Comparison of ENCODE assay signal across 13 mouse cellular contexts in genomic region chr12:31712233-31712632, GRCm38 (mm10). TPM values are rescaled to one million over a fixed set of nuclear protein-coding genes. Genes with fewer than 3 reads are reported as not detected.
DNase-seq lines count a peak whose midpoint lies in the region; ATAC-seq lines count a peak whose summit lies in the region.
"Had no signal": no experiment of that assay in that cellular context is flagged by ENCODE, and none has a peak within 500 bp of the region (broad histone marks: within the 10 kb centered on the region; RNA-seq: fewer than 3 reads in every experiment).

No protein-coding gene starts in this region.

- ATAC-seq in heart, embryonic 14.5 days (ENCODE audit: insufficient number of reproducible peaks, insufficient read depth, low FRiP score, low read depth), result no peak
- ATAC-seq in forebrain, embryonic 14.5 days, result peak; percentile 60
- peak; percentile 77 for ATAC-seq in midbrain, embryonic 13.5 days
- ATAC-seq in kidney, embryonic 15.5 days (replicated peaks; ENCODE audit: low FRiP score), result no peak

- peak overlapping the region; percentile 63 for H3K4me2 ChIP-seq in heart, embryonic 14.5 days (ENCODE audit: low read length)
- peak overlapping the region; percentile 43 for H3K4me2 ChIP-seq in forebrain, embryonic 14.5 days (ENCODE audit: low read length)
- H3K4me2 ChIP-seq in midbrain, embryonic 13.5 days (replicated peaks), result peak overlapping the region; percentile 48
- H3K4me2 ChIP-seq in kidney, embryonic 15.5 days, result no peak overlapping the region

- peaks cover 13% of the 10 kb centered on the region for H3K36me3 ChIP-seq in heart, embryonic 14.5 days (ENCODE audit: control insufficient read depth, insufficient read depth, low read length)
- no peaks in the 10 kb centered on the region for H3K36me3 ChIP-seq in forebrain, embryonic 14.5 days (ENCODE audit: control insufficient read depth, insufficient read depth, low read length)
- no peaks in the 10 kb centered on the region for H3K36me3 ChIP-seq in midbrain, embryonic 13.5 days
- no peaks in the 10 kb centered on the region for H3K36me3 ChIP-seq in kidney, embryonic 15.5 days

- peak overlapping the region; percentile 8 to 51; a peak in 3 of 4 replicates for H3K27ac ChIP-seq in heart, embryonic 14.5 days (replicated peaks in 1 of 2; ENCODE audit: control insufficient read depth in 1 of 2, insufficient read depth in 1 of 2, low read depth in 2 of 2, low read length in 2 of 2)
- H3K27ac ChIP-seq in forebrain, embryonic 14.5 days (ENCODE audit: low read depth, low read length), result peak overlapping the region; percentile 1; the same call in 1 of the 2 replicates
- H3K27ac ChIP-seq in midbrain, embryonic 13.5 days, result peak overlapping the region; percentile 67
- H3K27ac ChIP-seq in kidney, embryonic 15.5 days, result no peak overlapping the region
- H3K27ac ChIP-seq: liver, embryonic 14.5 days had no signal

- WGBS in heart, embryonic 14.5 days, result 23% methylated on average over 5 of the region's 5 CpGs
- WGBS in forebrain, embryonic 14.5 days, result 55% methylated on average over 5 of the region's 5 CpGs
- 25% methylated on average over 5 of the region's 5 CpGs for WGBS in midbrain, embryonic 13.5 days
- WGBS in kidney, embryonic 15.5 days, result 61% methylated on average over 5 of the region's 5 CpGs

- H3K27me3 ChIP-seq in heart, embryonic 14.5 days (ENCODE audit: control insufficient read depth, insufficient read depth, low read length), result no peaks in the 10 kb centered on the region
- no peaks in the 10 kb centered on the region for H3K27me3 ChIP-seq in forebrain, embryonic 14.5 days (replicated peaks; ENCODE audit: control insufficient read depth, insufficient read depth, low read length)
- no peaks in the 10 kb centered on the region for H3K27me3 ChIP-seq in midbrain, embryonic 13.5 days
- H3K27me3 ChIP-seq in kidney, embryonic 15.5 days, result no peaks in the 10 kb centered on the region

- H3K4me1 ChIP-seq in heart, embryonic 14.5 days (ENCODE audit: control insufficient read depth in 2 of 2, insufficient read depth in 2 of 2, low read length in 2 of 2), result no peaks in the 10 kb centered on the region; a peak in 1 of 4 replicates
- no peaks in the 10 kb centered on the region; the same call in 1 of the 2 replicates for H3K4me1 ChIP-seq in forebrain, embryonic 14.5 days (ENCODE audit: control insufficient read depth, insufficient read depth, low read length)
- H3K4me1 ChIP-seq in midbrain, embryonic 13.5 days (replicated peaks), result peaks cover 15% of the 10 kb centered on the region
- H3K4me1 ChIP-seq in kidney, embryonic 15.5 days, result 0 out of 2 replicates have a peak, but pooled peaks cover 4% of the 10 kb centered on the region

- DNase-seq in cerebellum, adult 18-20 months, result peak; percentile 31 to 50
- no peak for DNase-seq in cerebellum, postnatal 4 days (ENCODE audit: low spot score in 2 of 2)
- no peak for DNase-seq in heart, postnatal 10 days
- DNase-seq in forebrain, embryonic 14.5 days (ENCODE audit: low spot score), result peak; percentile 69
- DNase-seq in liver, result no peak
- DNase-seq: adrenal gland, adult 2 months; kidney, adult 11 months had no signal

- H3K9me3 ChIP-seq in heart, embryonic 14.5 days (ENCODE audit: control insufficient read depth, low read length), result no peaks in the 10 kb centered on the region
- no peaks in the 10 kb centered on the region for H3K9me3 ChIP-seq in forebrain, embryonic 14.5 days (replicated peaks; ENCODE audit: control insufficient read depth, low read length)
- H3K9me3 ChIP-seq in midbrain, embryonic 13.5 days, result no peaks in the 10 kb centered on the region
- H3K9me3 ChIP-seq in kidney, embryonic 15.5 days (replicated peaks), result no peaks in the 10 kb centered on the region

- peak overlapping the region; percentile 78 for H3K9ac ChIP-seq in heart, embryonic 14.5 days (ENCODE audit: low read length)
- peak overlapping the region; percentile 32; the same call in 1 of the 2 replicates for H3K9ac ChIP-seq in forebrain, embryonic 14.5 days (ENCODE audit: low read length)
- H3K9ac ChIP-seq in midbrain, embryonic 13.5 days (replicated peaks), result peak overlapping the region; percentile 65
- no peak overlapping the region for H3K9ac ChIP-seq in kidney, embryonic 15.5 days
- H3K9ac ChIP-seq: liver, embryonic 14.5 days had no signal

- intact Hi-C loops in heart, postnatal 10 days (cut with DNase I), result loop anchor here (10.0 kb wide), 1 partner anchor 337 kb away; no protein-coding TSS in a partner anchor

- H3K4me3 ChIP-seq in heart, embryonic 14.5 days (ENCODE audit: control insufficient read depth in 1 of 2, insufficient read depth in 1 of 2, low read depth in 1 of 2, low read length in 2 of 2), result peak overlapping the region; percentile 18 to 46; a peak in 3 of 4 replicates
- H3K4me3 ChIP-seq in forebrain, embryonic 14.5 days (ENCODE audit: low read depth, low read length), result peak overlapping the region; percentile 19
- peak overlapping the region; percentile 52 for H3K4me3 ChIP-seq in midbrain, embryonic 13.5 days (replicated peaks)
- H3K4me3 ChIP-seq in kidney, embryonic 15.5 days (replicated peaks), result no peak overlapping the region

RNA-seq across cellular contexts. Expression of gene Gpr22, which starts 1.5 kb away (rescaled TPM):
- 12.8 and 15.3 TPM in 2 replicates for polyA plus RNA-seq in heart, embryonic 14.5 days (2014; fragmentation: Nextera tagmentation; extraction: Ambion mirVana)
- total RNA-seq in heart, postnatal 10 days (2021), result 10 to 100 TPM; 11.7 to 16.0 TPM
- polyA plus RNA-seq in forebrain, embryonic 14.5 days (2014; fragmentation: Nextera tagmentation; extraction: Ambion mirVana), result 10.8 and 13.0 TPM in 2 replicates
- 20.1 and 20.7 TPM in 2 replicates for polyA plus RNA-seq in midbrain, embryonic 13.5 days (2015; fragmentation: Nextera tagmentation; extraction: Ambion mirVana)
- polyA plus RNA-seq in kidney, embryonic 15.5 days (2015; fragmentation: Nextera tagmentation; extraction: Ambion mirVana), result 0.35 and 1.3 TPM in 2 replicates
- total RNA-seq: megakaryocyte-erythroid progenitor cell, adult 5-6 weeks; MEL had no signal

RNA-seq across cellular contexts. Expression of gene Cog5, which starts 57.6 kb away (rescaled TPM):
- 38.0 and 39.2 TPM in 2 replicates for polyA plus RNA-seq in heart, embryonic 14.5 days (2014; fragmentation: Nextera tagmentation; extraction: Ambion mirVana)
- 10 to 100 TPM; 54.9 to 69.8 TPM for total RNA-seq in heart, postnatal 10 days (2021)
- 25.1 and 26.3 TPM in 2 replicates for polyA plus RNA-seq in forebrain, embryonic 14.5 days (2014; fragmentation: Nextera tagmentation; extraction: Ambion mirVana)
- polyA plus RNA-seq in midbrain, embryonic 13.5 days (2015; fragmentation: Nextera tagmentation; extraction: Ambion mirVana), result 31.7 and 33.0 TPM in 2 replicates
- polyA plus RNA-seq in kidney, embryonic 15.5 days (2015; fragmentation: Nextera tagmentation; extraction: Ambion mirVana), result 27.9 and 29.1 TPM in 2 replicates

RNA-seq across cellular contexts. Expression of gene Dus4l, which starts 57.6 kb away (rescaled TPM):
- polyA plus RNA-seq in heart, embryonic 14.5 days (2014; fragmentation: Nextera tagmentation; extraction: Ambion mirVana), result 6.8 and 8.2 TPM in 2 replicates
- total RNA-seq in heart, postnatal 10 days (2021), result 1 to 10 TPM; 6.8 to 8.9 TPM
- 6.3 and 9.6 TPM in 2 replicates for polyA plus RNA-seq in forebrain, embryonic 14.5 days (2014; fragmentation: Nextera tagmentation; extraction: Ambion mirVana)
- 7.6 and 9.2 TPM in 2 replicates for polyA plus RNA-seq in midbrain, embryonic 13.5 days (2015; fragmentation: Nextera tagmentation; extraction: Ambion mirVana)
- 12.4 and 14.6 TPM in 2 replicates for polyA plus RNA-seq in kidney, embryonic 15.5 days (2015; fragmentation: Nextera tagmentation; extraction: Ambion mirVana)

Comparison
In these comparisons a context has a peak if more than half of its experiments do, and no peak if none do; other contexts are left out.
1. DNase-seq: peak in cerebellum, adult 18-20 months (2 of 2) and forebrain, embryonic 14.5 days (single experiment); none in cerebellum, postnatal 4 days (0 of 2), heart, postnatal 10 days (0 of 2) and liver (single experiment).
2. ATAC-seq: peak in forebrain, embryonic 14.5 days (single experiment) and midbrain, embryonic 13.5 days (single experiment); none in heart, embryonic 14.5 days (single experiment) and kidney, embryonic 15.5 days (single experiment).